Mouse (Mus musculus): ENCODE data around the gene Fmo4.

DNA sequence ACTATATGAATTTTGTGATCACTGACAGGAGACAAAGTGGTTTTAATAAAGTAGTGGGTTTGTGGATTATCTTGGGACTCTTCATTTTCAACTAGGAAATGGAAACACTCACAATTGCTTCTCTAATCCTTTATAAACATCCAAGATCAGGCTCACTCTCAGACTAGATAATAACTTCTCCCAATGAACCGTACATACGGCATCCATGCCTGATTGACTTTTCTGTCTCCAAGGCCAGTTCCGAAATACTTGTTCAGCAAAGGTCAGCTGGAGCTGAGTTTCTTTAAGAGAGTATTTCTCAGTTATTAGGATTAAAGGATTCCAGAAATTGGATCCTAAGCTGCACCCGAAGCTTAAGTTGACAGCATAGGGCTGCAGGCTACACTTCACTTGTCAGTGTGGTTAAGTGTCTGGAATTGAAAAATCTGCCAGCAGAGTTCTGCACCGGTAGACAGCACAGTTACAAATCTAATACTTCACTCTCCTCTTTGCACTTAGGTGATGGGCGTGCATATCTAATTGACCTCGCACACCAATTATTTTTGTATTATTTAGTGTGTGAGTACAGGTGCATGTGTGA, 30.0 kb downstream of the Fmo4 start:
- TF ChIP-seq POLR2A (IDR thresholded peaks at IDR 0.05; ENCODE audit: borderline replicate concordance, control insufficient read depth, low read depth, low read length) (no peak), CTCF (IDR thresholded peaks at IDR 0.05; ENCODE audit: control insufficient read depth, insufficient read depth, low read length) (no peak)

All from bone marrow, adult 2 months (tissue).